Mouse (Mus musculus) adrenal gland, adult 18-20 months (tissue): Measurements from ENCODE around the gene Mast4. TPM values are rescaled to one million over a fixed set of nuclear protein-coding genes. Genes with fewer than 3 reads are reported as not detected.
A peak's percentile ranks its signal among the peaks of the same experiment; 100 is the strongest.

Experiments used
- DNase-seq, 2 experiments: peaks; one replicate each; pipeline ENCODE4 v3.0.0; 2021 to 2022; ENCODE audit warnings: low spot score in 2 of 2
- total RNA-seq, 2 experiments: library from RNA; stranded (reverse); gene quantifications; 1 replicate in 1 of 2; 2 replicates in 1 of 2; pipeline ENCODE4 v1.2.3; 2021

Gene Mast4
- total RNA-seq, 2 experiments from 2014 or later = 70.7 to 72.0 TPM

GRCm38 (mm10) chr13:102898374-102899131, 435.7 kb downstream of the Mast4 start:
- peak; percentile 46 to 59 for DNase-seq

- no peak for DNase-seq
These were observed 438.0 kb downstream of the Mast4 start for GRCm38 (mm10) chr13:102896322-102896721.

- DNase-seq = no peak
These were observed 438.4 kb downstream of the Mast4 start for GRCm38 (mm10) chr13:102895894-102896293.

- DNase-seq = no peak
These were observed 439.7 kb downstream of the Mast4 start for GRCm38 (mm10) chr13:102894287-102895234.

DNA sequence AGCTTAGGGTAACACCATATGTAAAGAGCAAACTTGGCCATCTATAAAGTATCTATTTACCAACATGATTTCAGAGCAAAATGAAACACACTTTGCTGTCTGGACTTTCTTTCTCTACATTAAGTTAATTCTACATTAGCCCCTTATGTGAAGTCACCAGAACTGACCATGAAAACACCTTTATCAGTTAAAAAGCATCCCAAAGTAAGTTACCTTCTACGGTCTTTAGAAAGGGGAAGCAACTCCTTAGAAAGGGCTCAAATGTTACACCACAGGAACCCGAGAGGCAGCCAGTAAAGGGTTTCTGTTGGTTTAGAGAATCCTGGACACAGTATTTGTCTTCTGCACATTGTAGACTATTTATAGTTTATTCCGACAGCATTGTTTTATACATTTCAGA, 441.5 kb downstream of the Mast4 start:
- no peak for DNase-seq

DNA sequence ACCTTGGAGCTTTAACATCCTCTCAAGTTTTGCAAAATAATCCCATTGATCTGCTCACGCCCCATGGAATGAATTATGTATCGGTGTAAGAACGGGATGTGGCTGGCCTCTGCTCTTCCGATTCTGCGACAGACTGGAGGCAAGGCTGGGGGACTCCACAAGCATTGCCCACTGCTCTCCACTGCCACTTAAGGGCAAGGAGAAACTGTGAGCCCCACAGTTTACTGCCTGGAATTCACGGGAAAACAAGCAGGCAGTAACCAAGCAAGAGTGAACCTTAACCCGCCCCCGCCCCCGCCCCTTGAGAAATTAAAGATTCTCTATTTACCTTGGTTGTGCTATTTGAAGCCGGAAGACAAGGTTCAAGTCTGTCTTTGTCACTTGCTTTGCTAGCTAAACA, 444.3 kb downstream of the Mast4 start:
- DNase-seq = no peak

DNA sequence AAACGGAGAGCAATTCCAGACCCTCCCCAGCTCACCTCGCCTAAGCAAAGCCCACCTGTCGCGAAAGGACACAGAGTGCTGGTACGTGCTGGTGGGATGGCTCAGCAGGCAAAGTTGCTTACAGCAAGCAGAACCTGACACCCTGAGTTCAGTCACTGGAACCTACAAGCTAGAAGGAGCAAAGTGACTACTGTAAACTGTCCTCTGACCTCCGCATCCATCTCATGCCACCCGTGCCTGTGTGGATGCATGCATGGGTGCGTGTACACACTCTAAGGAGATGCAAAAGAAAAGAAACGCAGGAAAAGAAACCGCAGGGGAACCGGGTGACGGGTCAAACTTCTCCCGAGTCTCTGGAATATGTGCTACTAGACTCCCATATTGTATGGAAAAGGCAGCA, 444.8 kb downstream of the Mast4 start:
- DNase-seq = no peak

DNA sequence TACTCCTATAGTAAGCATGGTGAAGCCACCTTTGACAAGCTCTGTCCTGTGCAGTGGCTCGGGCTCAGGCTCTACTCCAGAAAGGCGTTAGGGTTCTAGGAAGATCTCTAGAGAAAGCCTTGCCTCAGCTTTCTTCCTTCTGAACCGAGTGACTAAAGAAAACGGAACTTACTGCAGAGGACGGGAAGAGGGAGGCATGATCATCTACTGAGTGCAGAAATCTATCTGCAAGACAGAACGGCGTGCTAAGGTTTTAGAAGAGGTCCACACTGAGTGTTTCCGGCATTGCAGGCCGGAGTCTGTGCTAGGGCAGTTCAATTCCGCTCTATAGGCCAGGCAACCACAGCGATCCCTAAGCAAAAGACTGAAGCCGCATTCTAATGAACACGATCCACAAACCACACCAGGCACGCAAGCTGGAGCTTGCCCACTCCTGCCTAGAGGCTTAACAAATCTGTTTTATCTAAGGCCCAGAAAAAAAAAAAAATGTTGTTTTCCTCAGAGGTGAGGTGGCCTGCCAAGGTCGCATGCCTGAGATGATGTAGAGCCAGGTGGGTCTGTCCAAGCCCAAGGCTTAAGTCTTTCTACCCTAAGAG, 445.3 kb downstream of the Mast4 start:
- no peak for DNase-seq

DNA sequence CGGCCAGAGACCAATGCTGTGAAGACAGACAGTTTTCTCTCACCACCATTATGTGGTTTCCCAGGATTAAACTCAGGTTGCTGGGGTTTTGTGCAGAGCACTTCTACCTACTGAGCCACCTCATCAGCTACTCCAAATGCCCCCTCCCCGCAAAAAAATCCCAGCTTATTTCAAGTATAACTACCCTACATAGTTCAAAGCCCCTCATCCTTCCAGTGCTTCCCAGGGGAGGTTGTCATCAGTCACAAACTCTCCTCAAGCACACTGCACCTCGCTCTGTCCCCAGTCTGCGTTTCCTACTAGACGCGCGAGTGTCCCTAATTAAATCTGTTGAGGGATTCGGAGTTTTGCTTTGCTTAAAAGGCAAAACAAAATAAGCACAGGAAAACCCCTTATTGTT, 446.1 kb downstream of the Mast4 start:
- DNase-seq = no peak

DNA sequence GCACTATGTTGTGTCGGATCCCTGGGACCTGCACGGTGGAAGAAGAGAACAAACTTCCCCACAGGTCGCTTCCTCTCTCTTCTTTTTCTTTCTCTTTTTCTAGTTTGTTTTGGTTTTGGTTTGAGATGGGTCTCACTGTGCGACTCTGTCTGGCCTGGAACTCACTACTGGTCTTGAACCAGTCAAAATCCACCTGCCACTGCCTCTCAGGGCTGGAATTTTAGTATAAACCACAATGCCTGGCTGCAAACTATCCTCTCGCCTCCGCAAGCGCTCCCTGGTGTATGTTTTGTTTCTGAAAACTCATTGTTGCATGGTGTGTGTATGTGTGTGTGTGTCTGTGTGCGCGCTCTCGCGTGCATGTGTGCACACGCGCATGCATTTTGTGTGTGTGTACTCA, 446.8 kb downstream of the Mast4 start:
- no peak for DNase-seq

DNA sequence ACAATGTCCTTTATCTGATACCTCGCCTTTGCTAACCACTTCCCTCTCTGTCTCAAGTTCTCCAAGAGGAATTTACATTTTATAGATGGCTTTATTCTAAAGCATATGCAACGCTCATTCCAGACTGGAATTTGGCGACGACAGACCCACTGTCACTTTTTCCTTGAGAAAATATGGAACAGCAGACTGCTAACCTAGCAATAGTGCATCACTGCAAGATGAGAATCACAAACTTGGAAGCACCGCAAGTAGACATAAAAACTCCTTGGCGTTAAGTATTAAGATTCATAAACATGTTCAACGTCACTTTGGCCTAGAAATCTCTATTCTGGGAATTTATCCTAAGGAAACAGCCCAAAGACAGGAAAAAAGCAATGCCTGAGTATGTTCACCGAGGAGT, 447.5 kb downstream of the Mast4 start:
- DNase-seq = no peak

GRCm38 (mm10) chr13:102886147-102886546, 448.1 kb downstream of the Mast4 start:
- DNase-seq = no peak

DNA sequence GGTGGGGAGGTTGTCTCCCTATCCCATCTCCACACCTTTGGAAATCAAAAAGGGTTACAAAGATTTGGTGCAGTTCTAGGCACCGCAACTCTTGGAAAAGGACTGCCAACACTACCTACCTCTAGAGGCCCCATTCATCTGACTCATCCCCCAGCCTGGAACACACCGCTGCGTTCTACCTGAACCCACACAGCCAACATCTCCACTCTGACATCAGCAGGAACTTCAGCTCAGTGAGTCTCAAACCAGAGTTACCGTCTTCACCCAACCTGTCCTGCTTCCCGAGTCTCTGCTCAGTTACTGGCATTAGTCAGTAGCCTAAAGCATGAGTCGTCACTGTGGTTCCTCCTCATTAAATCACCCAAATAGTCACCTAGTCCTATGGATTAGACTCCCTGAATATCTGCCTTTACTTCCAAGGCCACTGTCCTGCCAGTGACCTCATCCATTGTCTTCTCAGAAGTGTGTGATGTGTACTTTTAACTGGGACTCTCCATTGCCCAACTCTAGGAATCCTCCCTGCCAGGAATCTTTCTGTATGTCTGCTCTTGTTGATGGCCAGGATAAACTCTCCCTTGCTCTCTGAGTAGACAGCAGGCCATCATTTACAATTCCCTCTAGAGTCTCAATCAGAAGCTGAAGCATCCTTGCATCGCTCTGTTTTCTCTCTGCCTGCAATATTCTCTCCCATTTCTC, 453.8 kb downstream of the Mast4 start:
- no peak for DNase-seq

- no peak for DNase-seq
These were observed 455.7 kb downstream of the Mast4 start for GRCm38 (mm10) chr13:102878631-102879030.

DNA sequence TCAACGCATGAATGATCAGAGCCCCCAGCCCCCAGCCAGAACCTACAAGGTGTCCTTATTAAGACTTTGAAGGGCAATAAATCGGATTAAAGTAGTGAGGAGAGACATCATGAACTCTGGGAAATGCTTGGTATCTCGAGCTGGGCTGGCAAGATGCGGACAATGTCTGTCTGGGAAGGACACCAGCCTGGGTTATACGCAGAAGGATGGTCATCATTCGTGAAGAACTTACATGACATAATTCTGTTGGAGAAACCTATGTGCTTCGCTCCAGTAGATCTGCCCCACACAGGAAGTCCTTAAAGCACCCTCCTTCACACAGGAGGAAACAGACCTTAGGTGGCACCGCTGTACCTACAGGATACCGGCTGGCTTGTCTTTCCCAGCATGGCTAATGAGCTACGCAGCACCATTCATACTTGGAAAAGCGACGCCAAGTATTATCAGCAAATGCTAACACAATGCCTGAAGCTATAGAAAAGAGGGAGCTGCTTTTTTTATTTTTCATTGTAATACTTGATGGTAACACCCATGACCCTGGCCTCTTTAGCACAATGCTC, 456.5 kb downstream of the Mast4 start:
- DNase-seq = no peak

DNA sequence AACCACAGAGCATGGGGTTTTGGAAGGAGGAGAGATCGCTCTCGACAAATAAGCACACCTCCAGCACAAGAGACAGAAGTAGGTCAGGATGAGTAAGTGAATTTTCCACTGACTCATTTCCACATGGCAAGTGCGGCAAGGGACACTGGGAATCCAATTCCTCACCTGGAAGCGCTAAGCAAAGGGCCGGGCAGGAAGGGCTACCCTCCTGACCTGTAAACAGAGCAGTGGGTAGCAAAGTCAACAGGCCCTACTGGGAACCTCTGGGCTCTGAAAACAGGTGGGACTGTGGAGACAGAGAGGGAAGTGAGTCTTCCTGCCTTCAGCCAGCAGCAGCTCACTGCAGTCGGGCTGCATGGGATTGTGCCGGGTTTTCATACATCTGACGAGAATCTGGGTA, 457.1 kb downstream of the Mast4 start:
- DNase-seq = peak in 1 of 2 experiments; percentile 57

DNA sequence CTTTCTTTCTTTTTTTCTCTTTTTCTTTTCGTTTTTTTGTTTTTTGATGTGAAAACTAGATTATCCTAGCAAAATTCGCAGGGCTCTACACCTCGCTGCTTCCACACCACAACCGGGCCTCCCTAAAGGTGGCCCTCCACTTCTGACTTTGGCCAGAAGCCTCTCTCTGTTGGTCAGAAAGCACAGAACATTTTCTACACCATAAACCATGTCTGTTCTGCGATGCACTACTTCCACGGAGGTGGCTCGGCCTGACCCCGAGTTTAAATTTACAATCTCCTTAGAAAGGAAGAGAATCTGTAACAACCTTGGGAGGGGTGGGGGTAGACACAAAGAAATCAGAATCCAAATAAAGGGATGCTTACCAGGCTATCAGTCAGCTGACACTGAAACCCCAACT, 458.8 kb downstream of the Mast4 start:
- DNase-seq = no peak

GRCm38 (mm10) chr13:102875144-102875476, 459.2 kb downstream of the Mast4 start:
- DNase-seq = no peak

GRCm38 (mm10) chr13:102874465-102875143, 459.7 kb downstream of the Mast4 start:
- no peak for DNase-seq

DNA sequence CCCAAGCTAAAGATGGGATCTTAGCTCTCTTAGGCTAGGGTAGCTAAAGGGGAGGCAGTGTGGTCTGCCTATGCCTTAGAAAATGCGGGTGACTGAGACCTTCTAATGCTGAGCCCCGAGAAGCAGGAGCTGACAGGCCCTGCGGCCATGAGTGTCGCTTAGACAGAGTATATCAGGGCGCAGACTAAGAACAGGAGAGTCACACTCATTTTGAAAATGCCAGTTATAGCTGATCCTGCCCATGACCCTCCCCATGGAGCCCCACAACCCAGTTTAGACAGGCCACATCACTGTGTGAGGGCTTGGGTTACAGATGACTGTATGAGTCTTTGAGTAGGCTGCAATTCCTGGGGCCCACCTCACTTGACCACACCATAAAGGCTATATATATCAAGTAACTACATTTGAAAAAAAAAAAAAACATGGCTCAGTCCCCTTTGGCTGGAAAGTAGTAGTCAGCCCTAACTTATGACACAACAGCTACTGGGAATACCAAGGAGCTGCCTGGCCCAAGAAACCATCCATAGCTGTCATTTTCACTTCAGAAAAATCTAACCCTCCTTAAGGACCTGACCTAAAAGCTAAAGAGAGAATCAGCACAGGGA, 460.8 kb downstream of the Mast4 start:
- DNase-seq = no peak
